Mouse (Mus musculus) C2C12 (cell line): ENCODE data around the gene Ifi35. TPM values are rescaled to one million over a fixed set of nuclear protein-coding genes. Genes with fewer than 3 reads are reported as not detected.

ENCODE experiments used
- H3K27me3 ChIP-seq: one replicate; pipeline ENCODE4 v1.6.1; 2011; ENCODE audit not compliant: control insufficient read depth, insufficient read depth, insufficient read length
- H3K36me3 ChIP-seq: one replicate; pipeline ENCODE4 v1.6.1; 2011; ENCODE audit not compliant: control insufficient read depth, insufficient read depth
- H3K4me3 ChIP-seq: one replicate; pipeline ENCODE4 v1.5.1; 2011; ENCODE audit warnings: mild to moderate bottlenecking, control low read depth; ENCODE audit not compliant: poor library complexity, insufficient read depth, severe bottlenecking
- H3K79me2 ChIP-seq: one replicate; pipeline ENCODE4 v1.6.1; 2011; ENCODE audit not compliant: control insufficient read depth, insufficient read depth
- H3K79me3 ChIP-seq: one replicate; pipeline ENCODE4 v1.6.1; 2011; ENCODE audit warnings: low read depth, control low read depth
- H3ac ChIP-seq: one replicate; pipeline ENCODE3; 2011; ENCODE audit warnings: low read depth; ENCODE audit not compliant: control insufficient read depth, insufficient read length
- CEBPB ChIP-seq: IDR thresholded peaks from one replicate; pipeline ENCODE4 v1.6.1; 2011; ENCODE audit warnings: low read depth, mild to moderate bottlenecking, control low read depth, moderate library complexity
- CTCF ChIP-seq: IDR thresholded peaks from one replicate; pipeline ENCODE4 v1.5.1; 2011; ENCODE audit not compliant: control insufficient read depth, insufficient read depth, insufficient read length
- FOSL1 ChIP-seq: IDR thresholded peaks from one replicate; pipeline ENCODE4 v1.8.0; 2011; ENCODE audit warnings: mild to moderate bottlenecking, low read length; ENCODE audit not compliant: poor library complexity, insufficient read depth, severe bottlenecking
- MAX ChIP-seq: IDR thresholded peaks from one replicate; pipeline ENCODE4 v1.6.1; 2011; ENCODE audit warnings: mild to moderate bottlenecking, control low read depth
- MYOD1 ChIP-seq: IDR thresholded peaks from one replicate; pipeline ENCODE4 v1.6.1; 2011; ENCODE audit warnings: low read depth; ENCODE audit not compliant: control insufficient read depth, insufficient read length
- MYOG ChIP-seq: IDR thresholded peaks from one replicate; pipeline ENCODE4 v1.6.1; 2011; ENCODE audit not compliant: control insufficient read depth, insufficient read length; ENCODE audit errors: extremely low read depth
- USF1 ChIP-seq: IDR thresholded peaks from one replicate; pipeline ENCODE4 v1.6.1; 2011; ENCODE audit warnings: low read depth, mild to moderate bottlenecking, control low read depth, moderate library complexity
- polyA plus RNA-seq: library from polyadenylated mRNA; unstranded; fragments of >200 nt; fragmentation: generic; extraction: Trizol; gene quantifications from one replicate; pipeline ENCODE4 v1.2.1, GENCODE M21; 2012; ENCODE audit warnings: missing spikeins

The Ifi35 gene
- polyA plus RNA-seq, 1 experiment = 23.4 TPM

- TF ChIP-seq USF1 = no peak
- no peak for TF ChIP-seq MYOD1
- TF ChIP-seq CTCF = peak; percentile 15
- Histone ChIP-seq H3ac (no peak overlapping the region), H3K27me3 (no peaks in the 10 kb centered on the region), H3K79me3 (peaks cover 11% of the 10 kb centered on the region), H3K79me2 (peaks cover 52% of the 10 kb centered on the region), H3K36me3 (peaks cover 11% of the 10 kb centered on the region), H3K4me3 (no peak overlapping the region)
Measured at GRCm38 (mm10) chr11:101450394-101450793, 2.2 kb downstream of the Ifi35 start.

GRCm38 (mm10) chr11:101451536-101451935, 3.3 kb downstream of the Ifi35 start:
- no peak overlapping the region for H3ac ChIP-seq
- peaks cover 3% of the 10 kb centered on the region for H3K36me3 ChIP-seq
- H3K4me3 ChIP-seq = no peak overlapping the region
- TF ChIP-seq USF1 (no peak), CTCF (no peak)
- peaks cover 53% of the 10 kb centered on the region for H3K79me2 ChIP-seq
- no peaks in the 10 kb centered on the region for H3K27me3 ChIP-seq
- H3K79me3 ChIP-seq = peaks cover 11% of the 10 kb centered on the region

- TF ChIP-seq MYOG = no peak
- no peak for TF ChIP-seq FOSL1
- no peak for TF ChIP-seq USF1
- TF ChIP-seq CEBPB = no peak
- no peak for TF ChIP-seq MAX
- no peak for TF ChIP-seq CTCF
- TF ChIP-seq MYOD1 = no peak
- H3K79me2 ChIP-seq = peaks cover 53% of the 10 kb centered on the region
- no peak overlapping the region for H3ac ChIP-seq
- H3K4me3 ChIP-seq = no peak overlapping the region
- H3K27me3 ChIP-seq = no peaks in the 10 kb centered on the region
- H3K36me3 ChIP-seq = peaks cover 9% of the 10 kb centered on the region
- peaks cover 11% of the 10 kb centered on the region for H3K79me3 ChIP-seq
Measured at GRCm38 (mm10) chr11:101452093-101452774, 4.0 kb downstream of the Ifi35 start.

GRCm38 (mm10) chr11:101454702-101455101, 6.5 kb downstream of the Ifi35 start:
- Histone ChIP-seq H3K79me2 (peaks cover 42% of the 10 kb centered on the region), H3K36me3 (peaks cover 32% of the 10 kb centered on the region), H3K4me3 (no peak overlapping the region), H3ac (peak overlapping the region; percentile 46), H3K27me3 (no peaks in the 10 kb centered on the region), H3K79me3 (peaks cover 11% of the 10 kb centered on the region)
- TF ChIP-seq MYOD1 = no peak
- no peak for TF ChIP-seq CTCF
- no peak for TF ChIP-seq MYOG
- no peak for TF ChIP-seq USF1
- TF ChIP-seq FOSL1 = no peak
- TF ChIP-seq MAX = no peak
- no peak for TF ChIP-seq CEBPB

GRCm38 (mm10) chr11:101455627-101456026, 7.4 kb downstream of the Ifi35 start:
- H3K79me2 ChIP-seq = peaks cover 35% of the 10 kb centered on the region
- peaks cover 6% of the 10 kb centered on the region for H3K79me3 ChIP-seq
- TF ChIP-seq CEBPB (no peak), CTCF (no peak), FOSL1 (no peak), MYOD1 (no peak), USF1 (no peak), MAX (no peak), MYOG (no peak)
- no peaks in the 10 kb centered on the region for H3K27me3 ChIP-seq
- H3K4me3 ChIP-seq = no peak overlapping the region
- H3ac ChIP-seq = no peak overlapping the region
- peaks cover 41% of the 10 kb centered on the region for H3K36me3 ChIP-seq

- Histone ChIP-seq H3K4me3 (no peak overlapping the region), H3ac (no peak overlapping the region), H3K27me3 (no peaks in the 10 kb centered on the region), H3K79me2 (peaks cover 24% of the 10 kb centered on the region), H3K36me3 (peaks cover 59% of the 10 kb centered on the region), H3K79me3 (peaks cover 5% of the 10 kb centered on the region)
- no peak for TF ChIP-seq USF1
- TF ChIP-seq CTCF = no peak
- no peak for TF ChIP-seq MYOD1
- TF ChIP-seq CEBPB = no peak
Measured at GRCm38 (mm10) chr11:101457631-101458030, 9.4 kb downstream of the Ifi35 start.
